Mouse (Mus musculus): Measurements from ENCODE around the gene Katnb1.

DNA sequence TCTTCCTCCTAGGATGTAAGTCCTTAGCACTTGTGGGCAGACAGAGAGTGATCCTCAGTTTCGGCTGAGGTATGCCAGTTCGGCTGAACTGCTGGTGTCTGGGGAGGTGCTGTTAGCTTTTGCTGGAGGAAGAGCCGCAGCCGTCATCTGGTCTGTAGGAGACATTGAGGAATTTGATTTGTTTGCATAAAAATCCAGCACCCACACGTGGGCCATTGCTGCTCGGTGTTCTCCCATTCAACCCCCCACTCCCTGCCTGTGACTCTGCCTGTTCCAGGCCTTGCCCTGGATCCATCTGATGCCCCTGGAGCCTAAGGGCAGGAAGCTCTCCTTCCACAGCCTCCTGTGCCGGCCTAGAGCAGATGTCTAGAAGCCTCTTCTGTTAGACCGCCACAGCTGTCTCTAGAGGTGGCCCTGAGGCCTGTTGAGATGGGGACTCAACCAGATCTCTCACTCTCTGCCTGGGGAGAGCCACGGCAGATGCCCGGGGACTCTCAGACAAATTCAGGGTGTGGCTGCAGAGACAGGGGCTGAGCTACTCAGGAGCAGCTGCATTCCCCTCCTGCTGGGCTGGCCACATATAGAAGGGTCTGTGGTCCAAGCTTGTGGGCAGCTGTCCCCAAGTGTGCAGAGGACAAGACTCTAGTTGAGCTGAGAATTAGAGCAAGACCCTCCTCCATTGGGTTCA is 3.9 kb downstream of the Katnb1 start:
- TF ChIP-seq CTCF (conservative IDR thresholded peaks at IDR 0.05 in 1 of 2, IDR thresholded peaks at IDR 0.05 in 1 of 2; ENCODE audit: low read depth in 2 of 2, low read length in 2 of 2) (no peak), MAFK (IDR thresholded peaks at IDR 0.05; ENCODE audit: insufficient replicate concordance, low read length) (no peak), BHLHE40 (IDR thresholded peaks at IDR 0.05; ENCODE audit: low read depth, low read length) (no peak), ZKSCAN1 (IDR thresholded peaks at IDR 0.05; ENCODE audit: borderline replicate concordance, low read depth, low read length) (no peak), SIN3A (IDR thresholded peaks at IDR 0.05; ENCODE audit: low read length) (no peak), MEF2A (IDR thresholded peaks at IDR 0.05; ENCODE audit: borderline replicate concordance, low read depth, low read length) (no peak), ZMIZ1 (IDR thresholded peaks at IDR 0.05; ENCODE audit: low read depth, low read length) (no peak), POLR2AphosphoS2 (IDR thresholded peaks at IDR 0.05; ENCODE audit: low read depth, low read length) (no peak)
